Mouse (Mus musculus) heart, postnatal 14 days (tissue): ENCODE measurements at regions not wholly inside any gene's neighbourhood (a gene's known extent, or its start where the extent isn't known, plus 50 kb on each side); places are given as distances from the start of the nearest gene placed in this dataset.

Experiments
- DNase-seq, 2 experiments: peaks; one replicate each; pipeline ENCODE4 v3.0.0; 2021 to 2022
- intact Hi-C: fragments of 180-260 bp; cut with DNase I; formaldehyde crosslinking; loops from one replicate; pipeline ENCODE4 v1.15.1; 2025

- DNase-seq = no peak
- intact Hi-C loops = no loop called here
These were observed 272.9 kb downstream of the Rnf152 start for GRCm38 (mm10) chr1:105083551-105084103.

- intact Hi-C loops = no loop called here
These were observed 273.5 kb downstream of the Rnf152 start for GRCm38 (mm10) chr1:105082823-105083550.

DNA sequence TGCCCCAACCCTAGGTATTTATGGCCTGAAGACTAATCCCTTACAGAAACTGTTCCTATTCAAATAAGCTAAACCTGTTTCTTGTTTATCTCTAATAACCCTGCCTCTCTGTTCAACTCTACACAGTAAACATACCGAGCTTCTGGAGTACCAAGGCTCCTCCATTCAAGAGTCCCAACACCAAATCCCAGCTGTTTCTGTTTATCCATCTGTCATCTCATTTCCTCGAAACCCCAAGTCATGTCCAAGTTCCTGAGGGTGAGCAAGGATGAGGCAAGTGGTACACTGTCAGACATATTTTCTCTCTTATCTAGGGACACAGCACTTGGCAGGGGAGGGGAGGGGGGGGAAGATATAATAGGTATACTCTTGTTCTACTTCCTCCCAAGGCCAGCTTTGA, 274.6 kb downstream of the Rnf152 start:
- DNase-seq = no peak
- intact Hi-C loops = no loop called here

More at GRCm38 (mm10) chr1:105082823-105083550, 273.5 kb downstream of the Rnf152 start:
- DNase-seq = no peak

- intact Hi-C loops = no loop called here
- no peak for DNase-seq
These were observed 277.1 kb downstream of the Rnf152 start for GRCm38 (mm10) chr1:105079437-105079836.

DNA sequence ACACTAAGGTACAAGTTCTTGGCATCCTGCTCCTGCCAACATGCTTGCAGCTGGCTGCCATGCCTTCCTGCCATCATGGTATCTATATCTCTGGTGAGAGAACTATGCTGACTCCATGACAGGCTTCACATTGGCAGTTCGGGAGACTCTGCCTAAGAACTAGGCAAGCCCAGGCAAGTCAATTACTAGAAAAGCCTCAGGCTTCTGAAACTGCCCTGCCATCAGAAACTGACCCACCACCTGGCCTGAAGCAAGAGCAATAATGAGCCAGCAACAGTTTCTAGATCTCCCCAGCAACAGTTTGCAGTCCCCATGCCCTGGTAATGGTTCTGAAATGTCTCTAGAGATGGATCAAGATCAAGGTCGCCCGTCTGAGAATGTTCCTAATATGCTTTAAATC, 280.8 kb downstream of the Rnf152 start:
- DNase-seq = no peak

DNA sequence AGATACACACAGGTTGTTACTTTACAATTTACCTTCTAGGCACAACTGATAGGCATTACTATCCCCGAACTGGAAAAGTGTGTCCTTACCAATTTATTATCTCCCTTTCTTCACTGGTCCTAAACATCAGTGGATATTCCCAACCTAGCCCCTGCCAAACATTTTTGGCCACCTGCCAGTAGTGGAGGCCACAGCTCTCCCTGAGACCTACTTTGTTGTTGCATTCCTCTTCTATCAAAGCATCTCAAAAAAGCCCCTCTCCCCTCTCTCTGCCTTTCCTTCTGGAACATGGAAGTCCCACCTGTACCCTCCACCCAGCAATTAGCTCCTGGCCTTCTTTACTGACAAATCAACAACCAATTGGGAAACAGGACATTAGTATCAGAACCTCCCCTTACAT, 282.2 kb downstream of the Rnf152 start:
- intact Hi-C loops = no loop called here

More for the DNA sequence above, 280.8 kb downstream of the Rnf152 start:
- intact Hi-C loops = no loop called here

GRCm38 (mm10) chr1:105070661-105071455, 285.7 kb downstream of the Rnf152 start:
- no peak for DNase-seq
- intact Hi-C loops = no loop called here

More for the DNA sequence above, 282.2 kb downstream of the Rnf152 start:
- DNase-seq = peak; percentile 5 to 11

- DNase-seq = no peak
- intact Hi-C loops = no loop called here
These were observed 288.6 kb downstream of the Rnf152 start for GRCm38 (mm10) chr1:105067902-105068301.

DNA sequence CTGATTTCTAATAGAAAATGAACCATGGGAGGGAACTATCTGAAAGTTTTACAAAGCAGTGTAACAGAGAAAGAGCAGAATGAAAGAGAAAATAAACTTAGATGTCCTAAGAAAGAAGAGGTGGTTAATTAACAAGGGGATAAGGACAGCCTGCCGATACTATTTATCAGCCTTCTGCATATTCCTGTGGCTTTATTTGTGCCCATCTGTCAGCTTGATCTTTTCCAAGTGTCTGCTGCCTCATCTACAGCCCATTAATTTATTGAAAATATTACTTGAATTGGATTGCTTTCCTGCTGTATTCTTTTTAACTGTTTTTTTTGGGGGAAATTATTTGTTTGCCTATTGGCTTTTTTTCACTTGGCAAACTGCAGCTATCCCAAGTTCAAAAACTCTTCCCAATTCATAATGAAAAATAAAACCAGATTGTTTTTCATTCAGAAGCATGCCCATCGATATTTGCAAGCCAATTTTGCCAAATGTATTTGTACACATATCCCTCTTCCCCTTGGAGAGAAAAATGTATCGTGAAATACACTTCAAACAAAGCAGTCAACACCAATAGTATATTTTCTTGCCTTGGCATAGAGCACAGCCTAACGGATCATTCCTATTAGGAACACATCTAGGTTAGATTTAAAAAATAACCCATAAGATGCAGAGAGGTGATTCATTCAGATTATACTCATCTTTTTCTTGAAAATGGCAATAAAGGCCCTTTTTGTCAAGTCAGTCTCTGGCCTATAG, 289.3 kb downstream of the Rnf152 start:
- intact Hi-C loops = no loop called here
- DNase-seq = no peak

DNA sequence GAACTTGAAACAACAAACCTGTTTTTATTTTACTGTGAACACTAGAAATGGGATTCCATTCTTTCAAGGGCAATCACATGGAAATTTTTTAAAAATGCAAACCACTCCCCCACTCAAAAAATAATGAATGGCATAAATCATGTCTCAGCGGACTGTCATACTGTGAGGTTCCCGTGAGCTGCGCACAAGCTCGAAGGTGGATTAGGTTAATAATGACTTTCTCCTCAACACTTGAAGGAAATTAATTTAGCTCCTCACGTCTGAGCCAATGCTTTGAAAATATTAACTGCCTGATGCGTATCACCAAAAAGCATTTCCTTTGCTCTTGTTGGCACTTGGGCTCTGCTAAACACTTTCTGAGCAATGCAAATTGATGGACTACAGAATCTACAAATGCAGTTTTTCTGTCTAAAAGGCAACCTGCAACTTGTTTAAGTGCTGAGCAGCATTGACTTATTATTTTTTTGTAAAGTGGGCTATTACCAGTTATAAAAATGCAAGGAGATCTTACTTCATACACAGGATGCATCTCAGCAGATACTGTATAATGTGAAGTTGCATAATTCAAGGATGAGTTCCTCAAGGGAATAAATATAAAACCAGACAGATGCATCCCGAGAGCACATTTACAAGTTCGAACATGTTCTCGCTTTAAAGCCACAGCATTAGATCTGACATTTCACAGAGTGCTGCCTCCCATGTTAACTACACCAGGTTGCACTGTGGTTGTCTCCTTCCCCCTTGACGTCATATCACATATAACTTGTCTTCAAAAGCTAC, 282.4 kb downstream of the Cdh20 start:
- no peak for DNase-seq
- intact Hi-C loops = no loop called here
